Mouse (Mus musculus) heart, adult 2 months (tissue): ENCODE data around the gene Fbxl2. TPM values are rescaled to one million over a fixed set of nuclear protein-coding genes. Genes with fewer than 3 reads are reported as not detected.
A peak's percentile ranks its signal among the peaks of the same experiment; 100 is the strongest.

Experiments
- DNase-seq, 2 experiments: peaks; one replicate each; pipeline ENCODE4 v3.0.0; 2021
- H3K27ac ChIP-seq: fragments of 200-600 bp; 2 replicates; pipeline ENCODE4 v1.8.1; 2022
- H3K27me3 ChIP-seq: fragments of 200-500 bp; 2 replicates; pipeline ENCODE4 v1.6.1; 2012; ENCODE audit warnings: mild to moderate bottlenecking, low read length, inconsistent platforms, mixed read lengths; ENCODE audit not compliant: control insufficient read depth, insufficient read depth
- H3K36me3 ChIP-seq: fragments of 200-500 bp; 2 replicates; pipeline ENCODE4 v1.6.1; 2012; ENCODE audit warnings: low read length, inconsistent platforms; ENCODE audit not compliant: control insufficient read depth, insufficient read depth
- H3K4me1 ChIP-seq: fragments of 200-500 bp; 2 replicates; pipeline ENCODE4 v1.6.1; 2011; ENCODE audit warnings: low read length; ENCODE audit not compliant: control insufficient read depth, insufficient read depth
- H3K4me3 ChIP-seq: fragments of 200-600 bp; 2 replicates; pipeline ENCODE4 v1.8.1; 2022
- H3K79me2 ChIP-seq: fragments of 200-500 bp; replicated peaks from 2 replicates; pipeline ENCODE4 v1.6.1; 2012; ENCODE audit warnings: mild to moderate bottlenecking, inconsistent platforms, low read length, moderate library complexity, mixed read lengths; ENCODE audit not compliant: control insufficient read depth, insufficient read depth
- H3K9ac ChIP-seq: fragments of 200-500 bp; 2 replicates; pipeline ENCODE4 v1.6.1; 2012; ENCODE audit warnings: low read depth, mild to moderate bottlenecking, control low read depth, inconsistent platforms, low read length, mixed read lengths
- CTCF ChIP-seq: fragments of 200-600 bp; IDR thresholded peaks from 2 replicates; pipeline ENCODE4 v1.8.1; 2022; ENCODE audit warnings: antibody characterized with exemption, mild to moderate bottlenecking, moderate library complexity
- EP300 ChIP-seq: fragments of 200-500 bp; IDR thresholded peaks from 2 replicates; pipeline ENCODE4 v1.6.1; 2011; ENCODE audit warnings: low read depth, low read length, control low read depth; ENCODE audit not compliant: insufficient read depth
- POLR2A ChIP-seq: fragments of 200-500 bp; IDR thresholded peaks from 2 replicates; pipeline ENCODE4 v1.6.1; 2011; ENCODE audit warnings: mild to moderate bottlenecking, low read depth, low read length, control low read depth; ENCODE audit not compliant: insufficient read depth
- WGBS: fragments of 180-500 bp; shearing (Covaris S2); methylation state at CpG from one replicate; pipeline ENCODE4 v1.1.7; 2018; 5-methylcytosine and 5-hydroxymethylcytosine counted together
- intact Hi-C: fragments of 180-260 bp; cut with DNase I; formaldehyde crosslinking; loops from one replicate; pipeline ENCODE4 v1.15.1; 2025
- polyA plus RNA-seq: library from polyadenylated mRNA; depleted of rRNA; stranded (reverse); fragments of >200 nt; gene quantifications from 2 replicates; pipeline ENCODE4 v1.2.3, GENCODE M21; 2012
- total RNA-seq, 2 experiments: library from RNA; stranded (reverse); gene quantifications; 2 replicates each; pipeline ENCODE4 v1.2.3; 2021

Gene Fbxl2
- total and polyA plus RNA-seq, 3 experiments = 0.44 to 1.5 (median 0.91) TPM

DNA sequence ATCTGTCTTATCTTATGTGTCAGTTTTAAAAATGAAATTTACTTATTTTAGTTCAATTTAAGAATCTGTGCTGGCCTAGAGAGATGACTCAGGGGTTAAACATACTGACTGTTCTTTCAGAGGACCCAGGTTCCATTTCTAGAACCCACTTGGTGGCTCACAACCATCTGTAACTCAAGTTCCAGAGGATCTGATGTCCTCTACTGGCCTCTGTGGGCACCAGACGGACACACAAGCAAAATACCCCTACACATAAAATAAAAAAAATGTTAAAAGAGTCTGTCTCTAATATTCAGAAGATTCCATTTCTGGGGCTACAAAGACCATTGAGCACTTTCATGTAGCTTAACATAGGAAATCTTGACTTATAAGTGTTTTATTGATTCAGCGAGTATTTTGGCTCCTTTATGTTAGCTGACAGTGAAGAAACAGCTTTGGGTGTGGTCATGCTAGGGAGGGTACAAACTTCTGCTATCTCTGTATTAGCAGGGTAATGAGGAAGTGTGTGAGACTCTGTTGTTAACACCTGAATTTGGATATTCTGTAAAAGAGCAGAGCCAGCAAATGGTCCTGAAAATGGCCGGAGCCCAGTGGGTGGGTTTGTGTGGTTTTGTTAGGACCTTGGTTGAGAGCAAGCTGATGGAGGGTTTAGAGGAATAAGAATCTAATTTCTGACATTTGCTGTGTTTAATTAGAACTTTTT is 104.7 kb downstream of the Fbxl2 start:
- Histone ChIP-seq H3K27me3 (no peaks in the 10 kb centered on the region), H3K79me2 (peaks cover 11% of the 10 kb centered on the region), H3K36me3 (peaks cover 4% of the 10 kb centered on the region), H3K9ac (no peak overlapping the region), H3K4me1 (peaks cover under 1% of the 10 kb centered on the region), H3K27ac (no peak overlapping the region), H3K4me3 (no peak overlapping the region)
- DNase-seq = no peak
- intact Hi-C loops = no loop called here
- WGBS = 84% methylated on average over 3 of the region's 3 CpGs
- TF ChIP-seq POLR2A (no peak), EP300 (no peak), CTCF (no peak)

GRCm38 (mm10) chr9:113939063-113939850 is 106.7 kb downstream of the Fbxl2 start:
- Histone ChIP-seq H3K4me3 (no peak overlapping the region), H3K4me1 (peaks cover 4% of the 10 kb centered on the region), H3K36me3 (peaks cover 8% of the 10 kb centered on the region), H3K27me3 (no peaks in the 10 kb centered on the region), H3K79me2 (peaks cover 11% of the 10 kb centered on the region), H3K9ac (no peak overlapping the region), H3K27ac (no peak overlapping the region)
- TF ChIP-seq POLR2A = no peak
- no peak for TF ChIP-seq EP300
- no peak for TF ChIP-seq CTCF
- WGBS = 62% methylated on average over 9 of the region's 9 CpGs
- no peak for DNase-seq
- intact Hi-C loops = no loop called here

GRCm38 (mm10) chr9:113935638-113936037 is 110.4 kb downstream of the Fbxl2 start:
- H3K4me3 ChIP-seq = no peak overlapping the region
- intact Hi-C loops = no loop called here
- H3K27ac ChIP-seq = no peak overlapping the region
- H3K4me1 ChIP-seq = peaks cover 8% of the 10 kb centered on the region
- H3K36me3 ChIP-seq = peaks cover 9% of the 10 kb centered on the region
- TF ChIP-seq POLR2A (no peak), CTCF (no peak), EP300 (no peak)
- DNase-seq = no peak
- 43% methylated on average over 5 of the region's 5 CpGs for WGBS
- peaks cover 10% of the 10 kb centered on the region for H3K79me2 ChIP-seq
- no peak overlapping the region for H3K9ac ChIP-seq
- H3K27me3 ChIP-seq = no peaks in the 10 kb centered on the region

GRCm38 (mm10) chr9:113932501-113932900 is 113.5 kb downstream of the Fbxl2 start:
- H3K4me3 ChIP-seq = peak overlapping the region; percentile 67
- TF ChIP-seq EP300 (no peak), POLR2A (no peak), CTCF (no peak)
- peaks cover 9% of the 10 kb centered on the region for H3K36me3 ChIP-seq
- peaks cover 8% of the 10 kb centered on the region for H3K4me1 ChIP-seq
- intact Hi-C loops = loop anchor here (5.0 kb wide), 2 partner anchors 140 to 470 kb away; partner anchors contain the start of genes Glb1 and Tmppe
- peaks cover 6% of the 10 kb centered on the region for H3K79me2 ChIP-seq
- peak; percentile 13 to 27 for DNase-seq
- H3K9ac ChIP-seq = peak overlapping the region; percentile 83
- peak overlapping the region; percentile 82 for H3K27ac ChIP-seq
- no peaks in the 10 kb centered on the region for H3K27me3 ChIP-seq
- 9% methylated on average over 11 of the region's 11 CpGs for WGBS

DNA sequence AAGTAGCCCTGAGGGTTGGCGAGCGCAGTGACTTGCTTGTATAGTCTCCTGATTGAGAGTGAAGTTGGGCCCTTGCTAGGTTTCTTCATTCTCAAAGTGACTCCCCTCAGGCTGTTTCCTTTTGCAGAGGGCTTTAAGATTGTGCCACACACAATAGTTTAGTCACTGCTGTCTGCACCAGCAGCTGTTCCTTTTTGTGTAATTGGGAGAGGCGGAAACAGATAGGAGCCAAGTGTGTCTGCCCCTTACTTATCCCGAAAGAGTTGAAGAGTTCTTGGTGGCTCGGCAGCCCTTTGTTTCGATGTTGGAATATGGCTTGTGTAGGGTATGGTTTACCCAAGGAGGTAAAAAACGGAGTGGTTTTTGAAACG is 113.9 kb downstream of the Fbxl2 start:
- no peaks in the 10 kb centered on the region for H3K27me3 ChIP-seq
- H3K9ac ChIP-seq = peak overlapping the region; percentile 83
- peak; percentile 21 to 25 for DNase-seq
- peak overlapping the region; percentile 82 for H3K27ac ChIP-seq
- no peak for TF ChIP-seq EP300
- TF ChIP-seq CTCF = no peak
- no peak for TF ChIP-seq POLR2A
- H3K4me1 ChIP-seq = peaks cover 8% of the 10 kb centered on the region
- H3K4me3 ChIP-seq = peak overlapping the region; percentile 67
- 2% methylated on average over 8 of the region's 8 CpGs for WGBS
- intact Hi-C loops = loop anchor here (5.0 kb wide), 2 partner anchors 140 to 470 kb away; partner anchors contain the start of genes Glb1 and Tmppe
- peaks cover 3% of the 10 kb centered on the region; the same call in 1 of the 2 replicates for H3K79me2 ChIP-seq
- peaks cover 9% of the 10 kb centered on the region for H3K36me3 ChIP-seq
